Mouse (Mus musculus): ENCODE results near the gene Far1. TPM values are rescaled to one million over a fixed set of nuclear protein-coding genes. Genes with fewer than 3 reads are reported as not detected.

Far1 gene
- polyA plus RNA-seq, 1 experiment from 2014 or later, result 84.2 TPM

GRCm38 (mm10) chr7:113609027-113609705 lies 95.5 kb downstream of the Far1 start:
- no peaks in the 10 kb centered on the region for H3K27me3 ChIP-seq (ENCODE audit: control insufficient read depth, insufficient read depth, low read length)
- no peaks in the 10 kb centered on the region for H3K36me3 ChIP-seq (ENCODE audit: control insufficient read depth, insufficient read depth, low read length)
- H3K9ac ChIP-seq (ENCODE audit: low read length), result no peak overlapping the region
- WGBS, result 18% methylated on average over 8 of the region's 8 CpGs
- H3K4me2 ChIP-seq (ENCODE audit: low read depth, low read length, severe bottlenecking), result no peak overlapping the region
- H3K27ac ChIP-seq (ENCODE audit: low read depth, low read length), result no peak overlapping the region
- peak; percentile 67 for DNase-seq (ENCODE audit: low spot score)
- ATAC-seq (replicated peaks; ENCODE audit: low FRiP score), result peak; percentile 67
- H3K4me1 ChIP-seq (replicated peaks; ENCODE audit: control insufficient read depth, insufficient read depth, low read length), result no peaks in the 10 kb centered on the region
- no peaks in the 10 kb centered on the region for H3K9me3 ChIP-seq (ENCODE audit: control insufficient read depth, low read length)
- no peak overlapping the region for H3K4me3 ChIP-seq (ENCODE audit: low read depth, low read length)

GRCm38 (mm10) chr7:113612628-113613027 lies 99.0 kb downstream of the Far1 start:
- Histone ChIP-seq H3K27ac (ENCODE audit: low read depth, low read length) (no peak overlapping the region), H3K36me3 (ENCODE audit: control insufficient read depth, insufficient read depth, low read length) (no peaks in the 10 kb centered on the region), H3K4me2 (ENCODE audit: low read depth, low read length, severe bottlenecking) (no peak overlapping the region), H3K4me3 (ENCODE audit: low read depth, low read length) (no peak overlapping the region), H3K9me3 (ENCODE audit: control insufficient read depth, low read length) (no peaks in the 10 kb centered on the region), H3K4me1 (replicated peaks; ENCODE audit: control insufficient read depth, insufficient read depth, low read length) (no peaks in the 10 kb centered on the region), H3K27me3 (ENCODE audit: control insufficient read depth, insufficient read depth, low read length) (no peaks in the 10 kb centered on the region), H3K9ac (ENCODE audit: low read length) (no peak overlapping the region)
- WGBS, result 86% methylated on average over 4 of the region's 4 CpGs
- ATAC-seq (replicated peaks; ENCODE audit: low FRiP score) (no peak), DNase-seq (ENCODE audit: low spot score) (no peak)

GRCm38 (mm10) chr7:113614198-113614927 lies 100.7 kb downstream of the Far1 start:
- Histone ChIP-seq H3K9me3 (ENCODE audit: control insufficient read depth, low read length) (no peaks in the 10 kb centered on the region), H3K4me2 (ENCODE audit: low read depth, low read length, severe bottlenecking) (no peak overlapping the region), H3K9ac (ENCODE audit: low read length) (no peak overlapping the region), H3K4me1 (replicated peaks; ENCODE audit: control insufficient read depth, insufficient read depth, low read length) (no peaks in the 10 kb centered on the region), H3K4me3 (ENCODE audit: low read depth, low read length) (no peak overlapping the region), H3K27ac (ENCODE audit: low read depth, low read length) (no peak overlapping the region), H3K36me3 (ENCODE audit: control insufficient read depth, insufficient read depth, low read length) (no peaks in the 10 kb centered on the region), H3K27me3 (ENCODE audit: control insufficient read depth, insufficient read depth, low read length) (no peaks in the 10 kb centered on the region)
- ATAC-seq (replicated peaks; ENCODE audit: low FRiP score), result no peak
- 87% methylated on average over 10 of the region's 10 CpGs for WGBS
- DNase-seq (ENCODE audit: low spot score), result no peak

- H3K9me3 ChIP-seq (ENCODE audit: control insufficient read depth, low read length), result no peaks in the 10 kb centered on the region
- no peak for DNase-seq (ENCODE audit: low spot score)
- no peak overlapping the region for H3K4me3 ChIP-seq (ENCODE audit: low read depth, low read length)
- H3K9ac ChIP-seq (ENCODE audit: low read length), result no peak overlapping the region
- WGBS, result 89% methylated on average over 2 of the region's 2 CpGs
- no peaks in the 10 kb centered on the region for H3K27me3 ChIP-seq (ENCODE audit: control insufficient read depth, insufficient read depth, low read length)
- no peaks in the 10 kb centered on the region for H3K36me3 ChIP-seq (ENCODE audit: control insufficient read depth, insufficient read depth, low read length)
- no peaks in the 10 kb centered on the region for H3K4me1 ChIP-seq (replicated peaks; ENCODE audit: control insufficient read depth, insufficient read depth, low read length)
- no peak overlapping the region for H3K27ac ChIP-seq (ENCODE audit: low read depth, low read length)
- no peak overlapping the region for H3K4me2 ChIP-seq (ENCODE audit: low read depth, low read length, severe bottlenecking)
- ATAC-seq (replicated peaks; ENCODE audit: low FRiP score), result no peak
These were observed 105.5 kb downstream of the Far1 start for GRCm38 (mm10) chr7:113619166-113619565.

GRCm38 (mm10) chr7:113619768-113620167 lies 106.1 kb downstream of the Far1 start:
- Histone ChIP-seq H3K27me3 (ENCODE audit: control insufficient read depth, insufficient read depth, low read length) (no peaks in the 10 kb centered on the region), H3K4me3 (ENCODE audit: low read depth, low read length) (no peak overlapping the region), H3K9ac (ENCODE audit: low read length) (no peak overlapping the region), H3K27ac (ENCODE audit: low read depth, low read length) (no peak overlapping the region), H3K36me3 (ENCODE audit: control insufficient read depth, insufficient read depth, low read length) (no peaks in the 10 kb centered on the region), H3K4me2 (ENCODE audit: low read depth, low read length, severe bottlenecking) (no peak overlapping the region), H3K4me1 (replicated peaks; ENCODE audit: control insufficient read depth, insufficient read depth, low read length) (no peaks in the 10 kb centered on the region), H3K9me3 (ENCODE audit: control insufficient read depth, low read length) (no peaks in the 10 kb centered on the region)
- 86% methylated on average over 9 of the region's 9 CpGs for WGBS
- ATAC-seq (replicated peaks; ENCODE audit: low FRiP score) (no peak), DNase-seq (ENCODE audit: low spot score) (no peak)

Other genes with a start within 250 kb of the Far1 start
- 33.8 and 35.6 TPM in 2 replicates for gene Btbd10, start 144.4 kb upstream of the Far1 start, polyA plus RNA-seq (2014; fragmentation: Nextera tagmentation; extraction: Ambion mirVana)
- gene Pth, start 125.3 kb upstream of the Far1 start, polyA plus RNA-seq (2014; fragmentation: Nextera tagmentation; extraction: Ambion mirVana), result not detected in 2 replicates